Mouse (Mus musculus) G1E (cell line): Measurements from ENCODE around the gene Cxcl13. TPM values are rescaled to one million over a fixed set of nuclear protein-coding genes. Genes with fewer than 3 reads are reported as not detected.

Experiments
- ATAC-seq: 2 replicates; pipeline ENCODE4 v1.8.0; 2016; ENCODE audit warnings: mild to moderate bottlenecking; ENCODE audit not compliant: insufficient number of reproducible peaks, poor library complexity, low FRiP score, severe bottlenecking; ENCODE audit errors: extremely low read depth
- DNase-seq: peaks from one replicate; pipeline ENCODE4 v3.0.0; 2012; ENCODE audit warnings: low spot score
- H3K27me3 ChIP-seq: 2 replicates; pipeline ENCODE4 v1.6.1; 2012; ENCODE audit warnings: mild to moderate bottlenecking, low read length, inconsistent platforms; ENCODE audit not compliant: insufficient read depth
- H3K36me3 ChIP-seq: replicated peaks from 2 replicates; pipeline ENCODE3; 2012; ENCODE audit warnings: mild to moderate bottlenecking, inconsistent platforms
- H3K4me1 ChIP-seq: 2 replicates; pipeline ENCODE4 v1.6.1; 2012; ENCODE audit warnings: low read depth, low read length, inconsistent platforms, mixed read lengths; ENCODE audit not compliant: insufficient read depth
- H3K4me3 ChIP-seq: 2 replicates; pipeline ENCODE4 v1.5.1; 2012; ENCODE audit warnings: low read depth, mild to moderate bottlenecking, inconsistent platforms, low read length, moderate library complexity, mixed read lengths
- H3K9me3 ChIP-seq: replicated peaks from 2 replicates; pipeline ENCODE4 v1.6.1; 2012; ENCODE audit warnings: inconsistent platforms
- CTCF ChIP-seq: IDR thresholded peaks from 2 replicates; pipeline ENCODE4 v1.5.1; 2012; ENCODE audit warnings: low read depth, low read length, inconsistent platforms, mixed read lengths
- GATA1 ChIP-seq: IDR thresholded peaks from 2 replicates; pipeline ENCODE4 v1.6.1; 2012; ENCODE audit warnings: borderline replicate concordance, low read length, inconsistent platforms, mixed read lengths
- GATA2 ChIP-seq: IDR thresholded peaks from 2 replicates; pipeline ENCODE4 v1.6.1; 2012; ENCODE audit warnings: low read depth, low read length, inconsistent platforms, borderline replicate concordance
- POLR2AphosphoS5 ChIP-seq: IDR thresholded peaks from 2 replicates; pipeline ENCODE4 v1.6.1; 2012; ENCODE audit warnings: low read depth, low read length, inconsistent platforms; ENCODE audit not compliant: insufficient replicate concordance
- TAL1 ChIP-seq: conservative IDR thresholded peaks from 2 replicates; pipeline ENCODE4 v1.6.1; 2012; ENCODE audit warnings: low read depth, low read length, inconsistent platforms, mixed read lengths
- polyA plus RNA-seq: library from polyadenylated mRNA; stranded (reverse); fragments of >175 nt; gene quantifications from 2 replicates; pipeline ENCODE4 v1.2.3, GENCODE M21; 2012
- total RNA-seq, 2 experiments: library from RNA; stranded (forward) in 1 of 2; stranded (reverse) in 1 of 2; fragments of 200-1000 nt in 1 of 2; fragments of >200 nt in 1 of 2; fragmentation: Nextera tagmentation in 1 of 2; gene quantifications; 2 replicates each; pipeline ENCODE4 v1.2.3; 2014 to 2017

The Cxcl13 gene
- total and polyA plus RNA-seq, 3 experiments: not detected

DNA sequence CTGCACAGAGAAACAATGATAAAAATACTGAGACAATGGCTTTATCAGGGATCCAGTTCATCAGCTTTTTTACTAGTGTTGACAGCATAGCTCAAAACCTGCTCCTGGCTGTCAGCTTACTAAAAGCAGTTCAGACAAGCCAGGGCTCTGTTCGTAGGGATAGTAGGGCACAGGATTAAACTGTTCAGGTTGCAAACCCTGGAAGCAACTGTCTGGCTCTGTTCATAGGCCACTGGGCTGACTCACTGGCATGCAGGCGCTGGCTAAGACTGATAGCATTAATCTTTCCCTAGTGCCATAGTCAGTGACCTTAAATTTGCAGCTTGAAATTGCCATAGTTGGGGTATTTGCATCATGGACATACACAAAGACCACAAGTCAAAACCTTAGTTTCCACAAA is 10.4 kb upstream of the Cxcl13 start:
- TF ChIP-seq GATA1: no peak
- no peak for TF ChIP-seq TAL1
- TF ChIP-seq POLR2AphosphoS5: no peak
- TF ChIP-seq CTCF: no peak
- TF ChIP-seq GATA2: no peak
- DNase-seq: no peak
- no peaks in the 10 kb centered on the region for H3K4me1 ChIP-seq
- no peaks in the 10 kb centered on the region for H3K27me3 ChIP-seq
- no peaks in the 10 kb centered on the region for H3K36me3 ChIP-seq
- no peaks in the 10 kb centered on the region for H3K9me3 ChIP-seq
- no peak overlapping the region for H3K4me3 ChIP-seq
- ATAC-seq: no peak

DNA sequence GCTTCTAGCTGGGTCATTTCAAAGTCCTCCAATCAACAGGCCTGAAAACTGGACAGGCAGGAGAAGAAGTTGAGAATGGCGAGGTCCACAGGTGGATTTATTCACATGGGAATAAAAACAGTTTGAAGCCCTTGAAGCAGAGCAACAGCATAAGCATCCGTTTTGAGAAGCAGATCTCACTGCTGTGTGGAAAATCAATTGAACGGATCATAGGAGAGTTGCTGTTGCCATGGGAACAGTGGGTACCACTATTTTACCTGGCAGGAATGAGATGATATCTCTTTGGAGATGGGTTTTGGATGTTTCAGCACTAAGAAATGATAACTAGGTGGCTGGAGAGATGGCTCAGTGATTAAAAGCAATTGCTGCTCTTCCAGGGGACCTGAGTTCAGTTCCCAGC is 8.1 kb upstream of the Cxcl13 start:
- H3K4me1 ChIP-seq: no peaks in the 10 kb centered on the region
- no peaks in the 10 kb centered on the region for H3K36me3 ChIP-seq
- TF ChIP-seq GATA1 (no peak), CTCF (no peak), GATA2 (no peak), TAL1 (no peak), POLR2AphosphoS5 (no peak)
- ATAC-seq (no peak), DNase-seq (no peak)
- no peaks in the 10 kb centered on the region for H3K9me3 ChIP-seq
- H3K4me3 ChIP-seq: no peak overlapping the region
- no peaks in the 10 kb centered on the region for H3K27me3 ChIP-seq

DNA sequence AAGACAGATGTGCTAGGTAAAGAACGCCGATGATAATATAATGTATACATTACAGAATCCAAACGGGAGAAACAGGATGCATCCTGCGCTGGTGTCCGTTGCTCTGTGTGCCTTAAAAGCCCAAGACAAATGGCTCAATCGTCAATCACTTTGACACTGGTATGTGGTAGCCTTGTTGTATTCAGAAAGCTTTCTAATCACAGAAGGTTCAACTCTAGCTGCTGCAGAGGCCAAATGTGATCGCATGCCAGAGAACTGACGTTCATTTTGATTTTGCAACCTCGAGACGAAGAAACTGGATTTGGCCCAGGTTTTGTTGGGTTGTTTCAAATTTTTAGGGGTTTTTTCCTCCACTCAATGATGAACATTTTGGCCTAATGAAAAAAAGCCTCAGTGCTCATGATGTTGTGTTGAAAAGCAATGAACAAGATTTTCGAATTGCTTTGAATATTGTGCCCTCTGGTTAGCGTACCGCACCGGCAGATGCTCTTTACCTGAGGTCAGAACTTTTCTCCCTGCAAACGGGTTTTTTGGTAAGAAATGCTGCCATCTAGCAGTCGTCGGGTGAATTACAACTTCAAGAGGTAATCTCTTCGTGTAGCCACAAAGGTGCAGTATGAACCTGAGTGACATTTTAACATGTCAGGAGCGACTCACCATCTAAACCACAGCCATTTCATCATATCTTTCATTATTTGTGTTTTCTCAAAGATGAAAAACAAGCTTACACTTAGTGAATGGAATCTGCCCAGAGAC is 6.6 kb upstream of the Cxcl13 start:
- TF ChIP-seq CTCF: peak; percentile 37
- TF ChIP-seq POLR2AphosphoS5: no peak
- H3K36me3 ChIP-seq: no peaks in the 10 kb centered on the region
- ATAC-seq (no peak), DNase-seq (peak; percentile 8)
- H3K27me3 ChIP-seq: no peaks in the 10 kb centered on the region
- no peaks in the 10 kb centered on the region for H3K9me3 ChIP-seq
- H3K4me1 ChIP-seq: no peaks in the 10 kb centered on the region
- H3K4me3 ChIP-seq: no peak overlapping the region

DNA sequence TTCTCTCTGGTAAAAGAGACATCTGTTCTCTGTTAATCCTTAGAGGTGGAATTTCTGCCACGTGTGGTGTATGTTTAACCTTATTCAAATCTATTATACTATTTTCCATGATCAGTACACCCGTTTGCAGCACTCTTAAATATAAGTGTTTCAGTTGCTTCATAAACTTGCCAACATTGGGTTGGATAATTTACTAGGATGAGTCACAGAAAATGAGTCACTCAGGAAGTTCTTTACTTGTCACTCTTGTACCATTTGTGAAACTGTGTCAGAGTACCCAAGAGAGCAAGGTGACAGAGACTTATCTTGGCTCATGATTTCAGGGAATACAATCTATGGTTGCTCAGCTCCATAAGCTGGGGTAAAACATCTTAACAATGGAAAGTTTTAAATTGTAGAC is 8.2 kb downstream of the Cxcl13 start:
- ATAC-seq: no peak
- no peak for DNase-seq
- Histone ChIP-seq H3K4me3 (no peak overlapping the region), H3K36me3 (no peaks in the 10 kb centered on the region), H3K4me1 (no peaks in the 10 kb centered on the region), H3K27me3 (no peaks in the 10 kb centered on the region), H3K9me3 (no peaks in the 10 kb centered on the region)
- no peak for TF ChIP-seq GATA1
- TF ChIP-seq TAL1: no peak
- no peak for TF ChIP-seq CTCF
- TF ChIP-seq GATA2: no peak
- TF ChIP-seq POLR2AphosphoS5: no peak

DNA sequence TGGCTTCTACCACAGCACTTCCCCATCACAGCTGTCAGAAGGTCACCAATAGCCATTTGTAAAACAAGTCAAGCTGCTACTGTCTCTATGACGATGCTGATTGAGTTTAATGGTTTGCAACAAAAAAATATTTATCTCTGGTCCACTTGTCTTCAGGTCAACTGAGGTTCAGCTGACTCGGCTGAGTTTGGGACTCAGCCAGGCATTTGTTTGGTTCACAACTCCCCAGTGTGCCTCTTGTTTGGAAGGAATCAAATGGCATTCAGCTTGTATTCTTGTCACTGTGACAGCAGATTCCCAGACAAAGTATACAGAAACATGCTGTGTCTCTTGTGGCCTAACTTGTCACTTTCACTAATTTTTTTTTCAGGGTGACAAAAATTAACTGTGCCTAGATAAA is 9.9 kb downstream of the Cxcl13 start:
- Histone ChIP-seq H3K36me3 (no peaks in the 10 kb centered on the region), H3K27me3 (no peaks in the 10 kb centered on the region), H3K4me1 (no peaks in the 10 kb centered on the region), H3K4me3 (no peak overlapping the region), H3K9me3 (no peaks in the 10 kb centered on the region)
- TF ChIP-seq GATA1: no peak
- TF ChIP-seq GATA2: no peak
- TF ChIP-seq TAL1: no peak
- TF ChIP-seq POLR2AphosphoS5: no peak
- TF ChIP-seq CTCF: no peak
- ATAC-seq: no peak
- DNase-seq: no peak

DNA sequence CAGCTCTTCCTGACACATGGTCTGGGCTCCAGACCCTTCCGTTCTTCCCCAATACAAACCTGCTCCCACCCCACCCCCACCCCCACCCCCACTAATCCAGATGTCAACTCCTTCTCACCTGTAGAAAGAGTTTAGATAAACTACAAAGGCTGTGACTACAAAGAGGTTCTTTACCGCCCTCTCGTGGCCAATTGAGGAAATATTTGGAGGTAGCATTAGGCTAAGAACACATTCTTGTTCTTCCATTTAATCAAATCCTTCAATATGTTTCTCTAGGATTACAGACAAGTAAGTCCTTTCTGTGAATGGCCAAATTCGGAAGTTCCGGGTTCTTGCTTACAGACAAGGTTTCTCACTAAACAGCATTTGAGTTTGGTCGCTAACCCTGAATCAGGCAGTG is 14.1 kb downstream of the Cxcl13 start:
- Histone ChIP-seq H3K9me3 (no peaks in the 10 kb centered on the region), H3K4me1 (no peaks in the 10 kb centered on the region), H3K4me3 (no peak overlapping the region), H3K36me3 (no peaks in the 10 kb centered on the region), H3K27me3 (no peaks in the 10 kb centered on the region)
- DNase-seq (no peak), ATAC-seq (no peak)
- no peak for TF ChIP-seq POLR2AphosphoS5
- TF ChIP-seq CTCF: no peak
- no peak for TF ChIP-seq GATA2
- no peak for TF ChIP-seq TAL1
- no peak for TF ChIP-seq GATA1
